Mouse (Mus musculus) heart, postnatal 0 days (tissue): ENCODE results near the gene Slc20a1.

Experiments used
- CTCF ChIP-seq: IDR thresholded peaks from 2 replicates; pipeline ENCODE4 v1.5.1; 2016; ENCODE audit warnings: antibody characterized with exemption, control low read depth, low read depth
- EP300 ChIP-seq: IDR thresholded peaks from 2 replicates; pipeline ENCODE4 v1.6.1; 2016; ENCODE audit warnings: antibody characterized with exemption, low read depth

DNA sequence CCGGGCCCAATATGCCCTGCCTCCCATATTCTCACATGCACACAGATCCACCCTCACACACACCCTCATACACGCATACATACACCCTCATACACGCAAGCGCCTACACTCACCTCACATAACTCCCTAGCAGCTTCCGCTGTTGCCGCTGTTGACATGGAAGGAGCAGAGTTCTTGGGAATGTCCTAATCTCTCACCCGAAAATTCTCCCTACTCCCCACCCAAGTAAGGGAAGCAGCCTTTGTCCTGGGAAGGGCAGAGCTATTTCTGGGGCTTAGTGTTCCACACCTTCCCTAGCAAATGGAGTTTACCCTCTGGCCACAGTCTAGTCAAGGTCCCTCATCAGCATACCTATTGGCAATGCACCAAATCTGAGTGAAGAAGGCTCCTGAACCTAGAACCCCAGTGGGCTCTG lies 49.1 kb downstream of the Slc20a1 start:
- no peak for TF ChIP-seq CTCF
- no peak for TF ChIP-seq EP300
